Comparison of ENCODE assay signal across 13 mouse cellular contexts in genomic region chr13:10455323-10455722, GRCm38 (mm10).
DNase-seq lines count a peak whose midpoint lies in the region; ATAC-seq and TF ChIP-seq lines count a peak whose summit lies in the region.
"Had no signal": no experiment of that assay in that cellular context is flagged by ENCODE, and none has a peak within 500 bp of the region (broad histone marks: within the 10 kb centered on the region; RNA-seq: fewer than 3 reads in every experiment).

No protein-coding gene starts in this region.

- no peaks in the 10 kb centered on the region for H3K79me2 ChIP-seq in MEL (ENCODE audit: control insufficient read depth, insufficient read depth, low read length, poor library complexity)

- H3K27ac ChIP-seq in kidney, postnatal 0 days = no peak overlapping the region
- H3K27ac ChIP-seq in kidney, embryonic 14.5 days (ENCODE audit: low read depth, low read length) = no peak overlapping the region
- no peak overlapping the region for H3K27ac ChIP-seq in MEL (ENCODE audit: control insufficient read depth, low read depth, low read length)
- H3K27ac ChIP-seq: hindbrain, embryonic 10.5 days; midbrain, embryonic 12.5 days had no signal

- TF ChIP-seq EP300 in MEL (IDR thresholded peaks at IDR 0.05; ENCODE audit: low read depth in 1 of 2, low read length in 2 of 2) = no peak

- no peak for DNase-seq in kidney, postnatal 0 days (ENCODE audit: low spot score)
- peak; percentile 4 for DNase-seq in right cerebral cortex, postnatal 14 days
- DNase-seq in right cerebral cortex, postnatal 4 days = no peak
- DNase-seq in MEL (ENCODE audit: low read depth, low spot score) = peak; percentile 9
- DNase-seq in thymus, postnatal 25 days = peak; percentile 1
- DNase-seq: kidney, adult 11 months; layer of hippocampus, adult 9-11 months; lung, postnatal 14 days had no signal

- no peak overlapping the region for H3K9ac ChIP-seq in kidney, postnatal 0 days (ENCODE audit: low read depth, low read length)
- H3K9ac ChIP-seq in kidney, embryonic 14.5 days (ENCODE audit: low read depth, low read length) = no peak overlapping the region
- H3K9ac ChIP-seq in MEL (ENCODE audit: control insufficient read depth, low read depth, low read length, poor library complexity, severe bottlenecking) = no peak overlapping the region
- H3K9ac ChIP-seq: heart, embryonic 12.5 days; midbrain, embryonic 12.5 days had no signal

- TF ChIP-seq CTCF in kidney, postnatal 0 days (IDR thresholded peaks at IDR 0.05; ENCODE audit: low read depth) = peak; percentile 22; the same call in 1 of the 2 replicates
- TF ChIP-seq CTCF in MEL (IDR thresholded peaks at IDR 0.05 in 2 of 3, conservative IDR thresholded peaks at IDR 0.05 in 1 of 3; ENCODE audit: control insufficient read depth in 1 of 3, insufficient read depth in 1 of 3, low read depth in 2 of 3, low read length in 3 of 3, poor library complexity in 1 of 3, severe bottlenecking in 1 of 3) = peak; percentile 32 to 42 (median 37)

- H3K36me3 ChIP-seq in kidney, postnatal 0 days (ENCODE audit: insufficient read depth, low read length) = no peaks in the 10 kb centered on the region
- H3K36me3 ChIP-seq in kidney, embryonic 14.5 days (ENCODE audit: control insufficient read depth, insufficient read depth, low read length) = no peaks in the 10 kb centered on the region
- no peaks in the 10 kb centered on the region for H3K36me3 ChIP-seq in MEL (ENCODE audit: control insufficient read depth in 1 of 2, insufficient read depth in 2 of 2, low read length in 2 of 2)
- H3K36me3 ChIP-seq: heart, embryonic 12.5 days; hindbrain, embryonic 10.5 days; midbrain, embryonic 12.5 days had no signal

- no peaks in the 10 kb centered on the region for H3K4me1 ChIP-seq in kidney, postnatal 0 days (replicated peaks; ENCODE audit: insufficient read depth, low read length)
- no peaks in the 10 kb centered on the region for H3K4me1 ChIP-seq in kidney, embryonic 14.5 days (ENCODE audit: control insufficient read depth, insufficient read depth, low read length)
- H3K4me1 ChIP-seq in MEL (ENCODE audit: control insufficient read depth in 1 of 2, insufficient read depth in 2 of 2, low read length in 2 of 2) = no peaks in the 10 kb centered on the region
- H3K4me1 ChIP-seq: heart, embryonic 12.5 days; hindbrain, embryonic 10.5 days; midbrain, embryonic 12.5 days had no signal

- no peak overlapping the region for H3K4me3 ChIP-seq in kidney, postnatal 0 days (replicated peaks; ENCODE audit: low read depth, low read length)
- no peak overlapping the region for H3K4me3 ChIP-seq in kidney, embryonic 14.5 days (ENCODE audit: low read length)
- H3K4me3 ChIP-seq in MEL (ENCODE audit: control insufficient read depth in 1 of 2, insufficient read depth in 1 of 2, low read depth in 2 of 2, low read length in 2 of 2) = no peak overlapping the region
- H3K4me3 ChIP-seq: heart, embryonic 12.5 days; hindbrain, embryonic 10.5 days; midbrain, embryonic 12.5 days had no signal

- TF ChIP-seq RAD21 in MEL (IDR thresholded peaks at IDR 0.05; ENCODE audit: low read depth, low read length) = peak; percentile 24

- ATAC-seq in kidney, postnatal 0 days (replicated peaks; ENCODE audit: low FRiP score, low read depth) = no peak
- no peak for ATAC-seq in kidney, embryonic 14.5 days (ENCODE audit: low FRiP score, low TSS enrichment)
- ATAC-seq in megakaryocyte progenitor cell, adult 5-6 weeks (replicated peaks; ENCODE audit: poor library complexity) = no peak

- H3K27me3 ChIP-seq in kidney, postnatal 0 days (ENCODE audit: insufficient read depth, low read length) = no peaks in the 10 kb centered on the region
- H3K27me3 ChIP-seq in kidney, embryonic 14.5 days (ENCODE audit: control insufficient read depth, insufficient read depth, low read length) = no peaks in the 10 kb centered on the region
- no peaks in the 10 kb centered on the region; a peak in 1 of 4 replicates for H3K27me3 ChIP-seq in MEL (ENCODE audit: control insufficient read depth in 1 of 2, insufficient read depth in 2 of 2, low read length in 2 of 2)
- H3K27me3 ChIP-seq: heart, embryonic 12.5 days; midbrain, embryonic 12.5 days had no signal

- TF ChIP-seq POLR2A in MEL (IDR thresholded peaks at IDR 0.05; ENCODE audit: control insufficient read depth in 1 of 2, insufficient read depth in 1 of 2, low read depth in 1 of 2, low read length in 2 of 2, poor library complexity in 1 of 2) = no peak

- H3K4me2 ChIP-seq in kidney, postnatal 0 days (ENCODE audit: low read length) = no peak overlapping the region
- H3K4me2 ChIP-seq in kidney, embryonic 14.5 days (replicated peaks; ENCODE audit: low read depth, low read length) = no peak overlapping the region
- H3K4me2 ChIP-seq: heart, embryonic 12.5 days; midbrain, embryonic 12.5 days had no signal

- 93% methylated on average over 6 of the region's 6 CpGs for WGBS in kidney, postnatal 0 days
- WGBS in kidney, embryonic 14.5 days = 95% methylated on average over 6 of the region's 6 CpGs

- H3K9me3 ChIP-seq in kidney, postnatal 0 days (replicated peaks; ENCODE audit: low read length) = no peaks in the 10 kb centered on the region
- H3K9me3 ChIP-seq in kidney, embryonic 14.5 days (ENCODE audit: control insufficient read depth, low read length) = no peaks in the 10 kb centered on the region
- H3K9me3 ChIP-seq in MEL (replicated peaks; ENCODE audit: insufficient read depth, low read length) = no peaks in the 10 kb centered on the region
- H3K9me3 ChIP-seq: hindbrain, embryonic 10.5 days; midbrain, embryonic 12.5 days had no signal

TF ChIP-seq in MEL, 35 proteins besides CTCF, POLR2A, EP300 and RAD21:
- TF ChIP-seq POLR2AphosphoS5 (IDR thresholded peaks at IDR 0.05; ENCODE audit: borderline replicate concordance, low read depth, low read length) (no peak), SIN3A (IDR thresholded peaks at IDR 0.05; ENCODE audit: low read length) (no peak), MEF2A (IDR thresholded peaks at IDR 0.05; ENCODE audit: extremely low read depth, insufficient replicate concordance, low read depth, low read length, poor library complexity, severe bottlenecking) (no peak), GATA1 (IDR thresholded peaks at IDR 0.05; ENCODE audit: low read depth, low read length) (no peak)
TF ChIP-seq in MEL: peak in this region for 0.

Comparison
In these comparisons a context has a peak if more than half of its experiments do, and no peak if none do; other contexts are left out.
1. DNase-seq: peak in right cerebral cortex, postnatal 14 days (single experiment), MEL (single experiment) and thymus, postnatal 25 days (single experiment); none in kidney, postnatal 0 days (single experiment) and right cerebral cortex, postnatal 4 days (single experiment).